Mouse (Mus musculus): ENCODE measurements around the gene Wipf2.

The Wipf2 gene

DNA sequence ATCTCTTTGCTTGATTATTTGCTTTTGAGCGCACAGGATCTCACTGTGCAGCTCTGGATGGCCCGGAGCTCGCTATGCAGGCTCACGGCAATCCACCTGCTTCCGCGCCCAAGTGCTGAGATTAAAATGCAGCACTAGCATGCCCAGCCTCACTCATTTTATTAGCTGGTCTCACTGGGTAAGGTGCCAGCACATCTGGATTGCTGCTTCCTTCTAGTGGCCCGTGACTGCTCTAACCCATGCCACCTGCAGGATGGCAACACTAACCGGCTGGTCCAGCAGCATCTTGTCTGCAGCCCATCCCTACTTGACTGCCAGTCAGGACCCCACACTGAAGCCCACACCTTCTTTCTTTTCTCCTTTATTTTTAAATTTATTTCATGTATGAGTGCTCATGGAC is 9.3 kb upstream of the Wipf2 start:
- no peak for DNase-seq (ENCODE audit: low spot score in 2 of 2)

GRCm38 (mm10) chr11:98854659-98855058 is 8.8 kb upstream of the Wipf2 start:
- DNase-seq (ENCODE audit: low spot score in 2 of 2): no peak

DNA sequence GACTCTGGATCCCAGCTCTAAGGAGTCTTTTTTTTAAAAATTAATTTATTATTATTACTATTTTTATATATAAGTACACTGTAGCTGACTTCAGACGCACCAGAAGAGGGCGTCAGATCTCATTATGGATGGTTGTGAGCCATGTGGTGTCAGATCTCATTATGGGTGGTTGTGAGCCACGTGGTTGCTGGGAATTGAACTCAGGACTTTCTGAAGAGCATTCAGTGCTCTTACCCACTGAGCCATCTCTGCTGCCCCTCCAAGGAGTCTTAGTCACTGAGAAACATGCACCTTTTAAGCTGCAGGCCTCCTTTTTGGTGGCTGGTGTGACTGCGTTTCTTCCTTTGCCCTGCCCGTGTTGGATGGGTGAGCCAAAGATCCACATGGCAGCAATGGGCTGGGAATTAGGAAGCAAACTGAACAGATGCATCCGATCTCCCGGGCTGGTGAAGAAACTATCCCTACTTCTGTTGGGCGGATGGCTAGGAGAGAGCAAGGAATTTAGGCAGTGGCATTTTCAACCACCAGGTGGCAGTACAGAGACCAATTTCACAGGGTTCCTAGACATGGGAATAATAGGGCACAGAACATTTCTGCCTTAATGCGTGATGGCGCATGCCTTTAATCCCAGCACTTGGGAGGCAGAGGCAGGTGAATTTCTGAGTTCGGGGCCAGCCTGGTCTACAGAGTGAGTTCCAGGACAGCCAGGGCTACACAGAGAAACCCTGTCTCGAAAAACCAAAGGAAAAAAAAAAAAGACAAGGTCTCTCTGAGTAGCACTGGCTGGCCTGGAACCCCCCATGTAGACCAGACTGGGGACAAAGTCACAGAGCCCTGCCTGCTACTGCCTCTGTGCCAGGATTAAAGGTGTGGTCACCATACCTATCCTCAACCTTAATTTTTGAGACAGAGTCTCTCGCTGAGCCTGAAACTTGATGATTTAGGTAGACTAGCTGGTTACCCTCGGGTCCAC is 4.4 kb upstream of the Wipf2 start:
- peak; percentile 94 to 96 for DNase-seq (ENCODE audit: low spot score in 2 of 2)

GRCm38 (mm10) chr11:98863751-98864429 is 452 bp downstream of the Wipf2 start:
- DNase-seq (ENCODE audit: low spot score in 2 of 2): peak; percentile 64 to 69

DNA sequence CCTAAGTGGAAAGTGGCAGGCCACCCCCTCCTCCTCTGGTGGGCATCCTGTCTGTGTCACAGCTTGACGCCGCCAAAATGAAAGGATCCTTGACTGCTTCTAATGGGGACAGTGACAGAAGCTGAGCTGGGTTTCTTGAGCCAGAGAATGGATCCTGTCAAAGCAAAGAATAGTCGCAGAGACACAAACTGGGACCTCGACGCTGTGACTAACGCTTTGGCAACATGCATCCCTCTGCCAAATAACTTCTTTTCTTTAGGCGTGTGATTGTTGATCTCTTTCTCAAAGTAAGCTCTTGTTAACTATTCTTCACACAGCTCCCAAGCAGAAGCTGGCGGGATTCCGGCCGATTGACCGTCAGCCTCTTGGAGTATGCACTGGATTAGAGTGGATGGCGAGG is 3.9 kb downstream of the Wipf2 start:
- DNase-seq (ENCODE audit: low spot score in 2 of 2): no peak

GRCm38 (mm10) chr11:98869906-98870305 is 6.5 kb downstream of the Wipf2 start:
- DNase-seq (ENCODE audit: low spot score in 2 of 2): no peak

- DNase-seq (ENCODE audit: low spot score in 2 of 2): no peak
These were observed 7.4 kb downstream of the Wipf2 start for GRCm38 (mm10) chr11:98870791-98871190.

DNA sequence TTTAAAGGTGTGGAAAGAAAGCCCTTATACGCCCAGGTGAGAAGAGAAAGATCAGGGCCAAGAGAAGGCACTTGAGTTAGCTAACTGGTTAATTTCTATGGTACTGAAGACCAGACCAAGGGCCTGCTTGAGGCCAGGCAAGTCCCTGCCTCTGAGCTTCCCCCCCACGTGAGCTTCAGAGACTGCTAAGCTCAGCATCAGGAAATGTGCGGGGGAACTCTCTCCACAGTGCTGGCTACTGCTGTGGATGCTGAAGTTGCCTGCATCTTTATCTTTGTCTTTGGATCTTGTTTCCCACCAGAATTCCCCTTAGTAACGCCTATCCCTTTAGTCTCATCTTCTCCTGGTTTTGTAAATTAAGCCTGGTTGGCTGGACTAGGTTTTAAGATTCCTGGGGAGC is 8.0 kb downstream of the Wipf2 start:
- no peak for DNase-seq (ENCODE audit: low spot score in 2 of 2)

DNA sequence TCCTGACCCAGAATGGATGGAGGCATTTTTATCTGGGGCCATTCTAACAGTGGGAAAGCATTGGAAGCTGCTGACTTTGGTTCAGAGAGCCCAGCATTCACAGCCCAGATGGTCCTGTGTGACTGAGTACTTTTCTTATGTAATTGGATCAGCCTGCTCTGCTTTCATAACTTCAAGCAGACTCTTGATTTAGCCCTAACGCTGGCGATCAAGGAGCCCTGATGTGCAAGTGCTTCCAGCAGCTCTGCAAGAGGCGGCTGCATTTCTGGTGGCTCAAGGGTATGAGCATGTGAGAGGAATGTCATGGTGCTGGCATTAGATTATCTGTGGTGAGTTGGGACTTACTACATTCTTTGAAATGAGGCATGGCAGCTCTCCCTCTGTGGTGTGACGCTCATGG is 8.6 kb downstream of the Wipf2 start:
- DNase-seq (ENCODE audit: low spot score in 2 of 2): peak; percentile 75 to 81

GRCm38 (mm10) chr11:98873900-98874299 is 10.5 kb downstream of the Wipf2 start:
- no peak for DNase-seq (ENCODE audit: low spot score in 2 of 2)

DNA sequence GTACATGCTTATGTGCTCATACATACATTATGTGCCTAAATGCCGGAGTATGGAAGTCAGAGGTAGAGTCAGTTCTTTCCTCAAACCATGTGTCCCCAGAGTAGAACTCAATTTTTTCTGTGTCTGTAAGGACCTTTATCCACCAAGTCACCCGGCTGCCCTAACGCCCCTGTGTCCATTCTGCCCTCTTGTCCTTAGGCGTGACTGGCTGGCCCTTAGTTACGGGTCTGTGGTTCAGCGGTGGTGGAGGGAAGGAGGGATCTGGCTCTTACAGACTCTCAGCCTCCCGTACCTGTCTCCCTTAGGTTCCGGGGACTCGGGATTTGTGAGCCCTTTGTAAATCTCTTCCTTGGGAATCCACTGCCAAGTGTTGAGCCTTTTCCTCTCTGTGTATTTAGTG is 13.6 kb downstream of the Wipf2 start:
- no peak for DNase-seq (ENCODE audit: low spot score in 2 of 2)

DNA sequence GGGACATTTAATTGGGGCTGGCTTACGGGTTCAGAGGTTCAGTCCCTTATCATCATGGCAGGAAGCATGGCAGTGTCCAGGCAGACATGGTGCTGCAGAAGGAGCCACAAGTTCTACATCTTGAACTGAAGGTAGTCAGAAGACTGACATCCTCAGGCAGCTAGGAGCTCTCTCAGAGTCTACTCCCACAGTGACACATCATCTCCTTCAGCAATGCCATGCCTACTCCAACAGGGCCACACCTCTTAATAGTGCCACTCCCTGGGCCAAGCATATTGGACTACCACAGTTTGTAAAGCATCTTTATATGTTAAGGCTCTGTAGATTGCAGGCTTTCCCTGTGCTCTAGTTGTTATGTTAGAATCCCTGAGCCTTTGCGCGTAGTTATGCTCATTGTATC is 24.3 kb downstream of the Wipf2 start:
- no peak for DNase-seq (ENCODE audit: low spot score in 2 of 2)

- DNase-seq (ENCODE audit: low spot score in 2 of 2): no peak
These were observed 25.6 kb downstream of the Wipf2 start for GRCm38 (mm10) chr11:98889077-98889476.

- DNase-seq (ENCODE audit: low spot score in 2 of 2): no peak
These were observed 26.5 kb downstream of the Wipf2 start for GRCm38 (mm10) chr11:98889977-98890376.

DNA sequence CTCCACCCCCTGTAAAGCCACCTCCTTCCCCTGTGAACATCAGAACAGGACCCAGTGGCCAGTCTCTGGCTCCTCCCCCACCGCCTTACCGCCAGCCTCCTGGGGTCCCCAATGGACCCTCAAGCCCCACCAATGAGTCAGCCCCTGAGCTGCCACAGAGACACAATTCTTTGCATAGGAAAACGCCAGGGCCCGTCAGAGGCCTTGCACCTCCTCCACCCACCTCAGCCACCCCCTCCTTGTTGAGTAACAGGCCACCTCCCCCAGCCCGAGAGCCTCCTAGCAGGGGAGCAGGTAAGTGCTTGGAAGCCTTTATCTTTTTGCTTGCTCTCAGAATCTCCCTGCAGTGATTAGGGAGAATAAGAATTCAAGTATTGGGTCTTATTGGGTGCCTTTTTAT is 29.0 kb downstream of the Wipf2 start:
- no peak for DNase-seq (ENCODE audit: low spot score in 2 of 2)

DNA sequence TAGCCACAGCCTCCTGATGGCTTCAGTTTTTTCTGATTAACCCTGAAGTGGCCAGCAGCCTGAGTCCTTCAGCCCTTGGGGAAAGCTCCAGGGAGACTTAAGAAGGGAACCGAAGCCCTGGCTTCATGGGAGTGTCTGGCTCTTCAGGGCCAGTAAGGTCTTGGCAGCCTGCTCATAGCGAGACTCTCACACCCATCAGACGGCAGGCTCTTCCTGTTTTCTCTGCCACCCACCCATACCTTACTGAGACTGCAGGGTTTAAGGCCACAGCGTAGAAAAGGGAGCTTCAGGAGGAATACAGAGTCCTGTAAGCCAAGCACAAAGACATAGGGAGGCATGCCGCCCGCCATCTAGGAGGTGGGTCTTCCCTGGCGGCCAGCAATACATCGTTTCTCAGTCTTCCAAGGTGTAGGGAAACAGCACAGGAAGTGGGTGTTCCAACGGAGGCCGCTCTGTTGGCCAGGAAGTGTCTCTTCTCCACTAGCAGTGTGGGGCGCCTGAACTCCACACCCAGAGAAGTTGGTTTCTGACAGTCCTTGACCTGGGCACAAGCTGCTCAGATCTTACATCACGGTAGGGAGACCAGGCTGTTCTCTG is 37.2 kb downstream of the Wipf2 start:
- DNase-seq (ENCODE audit: low spot score in 2 of 2): no peak

GRCm38 (mm10) chr11:98902621-98903245 is 39.3 kb downstream of the Wipf2 start:
- DNase-seq (ENCODE audit: low spot score in 2 of 2): no peak

- no peak for DNase-seq (ENCODE audit: low spot score in 2 of 2)
These were observed 41.1 kb downstream of the Wipf2 start for GRCm38 (mm10) chr11:98904577-98904976.

DNA sequence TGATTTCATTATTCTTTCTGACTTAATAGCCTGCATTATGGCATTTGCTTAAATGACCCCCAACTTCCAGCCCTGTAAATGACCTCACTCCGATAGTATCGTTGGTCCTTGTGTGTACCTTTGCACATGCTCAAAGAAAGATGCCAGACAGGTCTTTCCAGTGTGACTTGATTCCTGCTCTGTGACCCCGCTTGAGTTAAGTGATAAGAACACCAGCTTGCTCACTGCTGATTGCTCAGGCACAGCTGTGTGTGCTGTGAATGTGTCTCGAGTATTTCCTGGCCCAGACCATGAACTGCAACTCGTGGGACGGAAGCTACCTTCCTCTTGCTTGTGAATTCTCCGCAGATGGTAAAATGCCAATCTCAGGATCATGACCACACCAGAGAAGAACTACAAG is 41.6 kb downstream of the Wipf2 start:
- no peak for DNase-seq (ENCODE audit: low spot score in 2 of 2)

DNA sequence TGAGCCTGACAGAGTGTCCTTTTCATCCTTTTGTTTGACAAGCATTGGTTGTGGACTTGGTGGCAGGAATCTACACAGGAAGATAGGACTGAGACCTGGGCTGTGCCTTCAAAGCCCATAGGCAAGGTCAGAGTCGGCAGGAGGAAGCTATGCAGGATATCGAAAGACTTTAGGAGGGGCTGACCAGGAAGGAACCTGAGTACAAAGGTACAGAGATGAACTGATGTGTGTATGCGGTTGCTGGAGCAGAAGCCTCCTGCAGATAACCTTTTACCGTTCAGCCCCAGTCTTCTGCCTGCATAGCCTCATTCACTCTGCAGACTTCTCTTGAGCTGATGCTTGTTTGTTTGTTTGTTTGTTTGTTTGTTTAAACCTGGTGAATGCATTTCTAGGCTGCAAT is 42.1 kb downstream of the Wipf2 start:
- no peak for DNase-seq (ENCODE audit: low spot score in 2 of 2)

- no peak for DNase-seq (ENCODE audit: low spot score in 2 of 2)
These were observed 43.6 kb downstream of the Wipf2 start for GRCm38 (mm10) chr11:98907063-98907436.

Measured in right cerebral cortex, adult 2 months (tissue).